Mouse (Mus musculus) hindbrain, embryonic 16.5 days (tissue): ENCODE data around the gene Agfg1. TPM values are rescaled to one million over a fixed set of nuclear protein-coding genes. Genes with fewer than 3 reads are reported as not detected.

Experiments used
- ATAC-seq: fragments of 200-750 bp; cut with Nextera tagmentation; 2 replicates; pipeline ENCODE4 v1.8.0; 2017; ENCODE audit warnings: moderate TSS enrichment, moderate library complexity
- H3K27ac ChIP-seq: fragments of 300-500 bp; sonication (generic); 2 replicates; pipeline ENCODE4 v1.5.1; 2014; ENCODE audit warnings: low read depth, mild to moderate bottlenecking, control low read depth, low read length, moderate library complexity
- H3K27me3 ChIP-seq: fragments of 300-500 bp; sonication (generic); replicated peaks from 2 replicates; pipeline ENCODE4 v1.6.1; 2014; ENCODE audit warnings: low read length; ENCODE audit not compliant: control insufficient read depth, insufficient read depth
- H3K36me3 ChIP-seq: fragments of 300-500 bp; sonication (generic); 2 replicates; pipeline ENCODE4 v1.6.1; 2014; ENCODE audit warnings: mild to moderate bottlenecking, low read length, moderate library complexity, mixed read lengths; ENCODE audit not compliant: control insufficient read depth, insufficient read depth
- H3K4me1 ChIP-seq: fragments of 300-500 bp; sonication (generic); 2 replicates; pipeline ENCODE4 v1.6.1; 2014; ENCODE audit warnings: low read depth, low read length; ENCODE audit not compliant: control insufficient read depth, insufficient read depth
- H3K4me2 ChIP-seq: fragments of 300-500 bp; sonication (generic); 2 replicates; pipeline ENCODE4 v1.6.1; 2014; ENCODE audit warnings: mild to moderate bottlenecking, low read length, control low read depth, moderate library complexity
- H3K4me3 ChIP-seq: fragments of 300-500 bp; sonication (generic); 2 replicates; pipeline ENCODE4 v1.5.1; 2014; ENCODE audit warnings: mild to moderate bottlenecking, low read length, control low read depth, moderate library complexity
- H3K9ac ChIP-seq: fragments of 300-500 bp; sonication (generic); 2 replicates; pipeline ENCODE4 v1.6.1; 2014; ENCODE audit warnings: low read depth, mild to moderate bottlenecking, control low read depth, low read length, moderate library complexity
- H3K9me3 ChIP-seq: fragments of 300-500 bp; sonication (generic); 2 replicates; pipeline ENCODE4 v1.6.1; 2014; ENCODE audit warnings: mild to moderate bottlenecking, low read length, moderate library complexity; ENCODE audit not compliant: control insufficient read depth
- WGBS: fragments of 180-500 bp; shearing (Covaris S2); extraction: QIAGEN DNeasy Blood & Tissue Kit; methylation state at CpG from one replicate; pipeline ENCODE4 v1.1.7; 2014; 5-methylcytosine and 5-hydroxymethylcytosine counted together
- polyA plus RNA-seq: library from polyadenylated mRNA; unstranded; fragments of >200 nt; fragmentation: Nextera tagmentation; extraction: Ambion mirVana; gene quantifications from 2 replicates; pipeline ENCODE4 v1.2.1, GENCODE M21; 2015

Gene Agfg1
- polyA plus RNA-seq, 1 experiment from 2014 or later, result 23.9 TPM

DNA sequence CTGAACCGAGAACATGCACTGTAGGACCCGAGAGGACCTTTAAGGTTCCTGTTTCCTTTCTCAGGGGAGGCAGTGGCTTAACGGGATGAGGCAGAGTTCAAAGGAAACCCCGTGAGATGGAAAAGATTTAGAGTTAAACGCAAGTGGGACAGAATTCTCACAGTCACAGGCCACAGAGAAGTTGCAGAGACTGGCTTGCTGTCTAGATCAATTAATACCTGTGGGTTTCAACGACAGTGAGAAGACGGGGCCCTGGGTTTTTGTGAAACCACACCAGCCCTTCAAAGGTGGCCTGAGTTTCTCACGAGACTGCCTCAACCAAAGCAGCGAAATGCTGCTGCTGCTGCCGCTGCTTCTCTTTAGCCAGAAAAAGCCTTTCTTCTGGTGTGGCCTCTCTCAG, 19.9 kb upstream of the Agfg1 start:
- WGBS, result 73% methylated on average over 10 of the region's 10 CpGs
- H3K36me3 ChIP-seq, result no peaks in the 10 kb centered on the region
- H3K4me2 ChIP-seq, result no peak overlapping the region
- H3K4me1 ChIP-seq, result no peaks in the 10 kb centered on the region
- no peaks in the 10 kb centered on the region for H3K9me3 ChIP-seq
- no peak overlapping the region for H3K9ac ChIP-seq
- no peak for ATAC-seq
- no peak overlapping the region for H3K27ac ChIP-seq
- no peaks in the 10 kb centered on the region for H3K27me3 ChIP-seq
- no peak overlapping the region for H3K4me3 ChIP-seq

GRCm38 (mm10) chr1:82820179-82820578, 19.1 kb upstream of the Agfg1 start:
- no peak for ATAC-seq
- no peaks in the 10 kb centered on the region for H3K27me3 ChIP-seq
- H3K27ac ChIP-seq, result no peak overlapping the region
- no peak overlapping the region for H3K9ac ChIP-seq
- no peak overlapping the region for H3K4me2 ChIP-seq
- WGBS, result 69% methylated on average over 15 of the region's 15 CpGs
- H3K9me3 ChIP-seq, result no peaks in the 10 kb centered on the region
- no peaks in the 10 kb centered on the region for H3K36me3 ChIP-seq
- no peak overlapping the region for H3K4me3 ChIP-seq
- H3K4me1 ChIP-seq, result no peaks in the 10 kb centered on the region

DNA sequence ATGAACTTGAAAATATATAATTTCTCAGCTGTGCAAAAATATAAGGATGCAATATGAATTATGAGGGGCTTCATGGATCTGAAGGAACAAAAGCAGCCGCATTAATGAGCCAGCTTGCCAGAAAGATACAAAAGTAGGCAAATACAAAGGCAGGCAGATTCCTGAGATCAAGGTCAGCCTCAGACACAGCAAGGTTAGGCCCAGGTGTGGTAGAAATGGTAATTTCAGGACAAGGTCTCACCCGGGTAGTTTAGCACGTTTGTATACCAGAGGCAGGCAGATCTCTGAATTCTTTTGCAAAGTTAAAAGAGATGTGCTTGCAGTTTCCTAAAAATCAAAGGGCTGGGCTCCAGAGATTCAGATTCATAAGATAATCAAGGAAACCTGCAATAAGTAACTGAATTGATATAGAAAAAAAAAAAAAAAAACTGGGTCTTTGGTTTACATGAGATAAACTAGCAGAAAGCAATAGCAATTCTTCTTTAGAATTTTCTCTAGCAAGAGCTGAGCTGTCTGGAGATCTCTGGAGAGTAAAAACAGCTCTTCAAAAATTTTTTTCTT, 18.6 kb upstream of the Agfg1 start:
- Histone ChIP-seq H3K36me3 (no peaks in the 10 kb centered on the region), H3K4me2 (no peak overlapping the region), H3K4me3 (no peak overlapping the region), H3K4me1 (no peaks in the 10 kb centered on the region), H3K9me3 (no peaks in the 10 kb centered on the region), H3K9ac (no peak overlapping the region), H3K27me3 (no peaks in the 10 kb centered on the region), H3K27ac (no peak overlapping the region)
- ATAC-seq, result no peak
- WGBS, result 75% methylated on average over 3 of the region's 3 CpGs

- H3K4me2 ChIP-seq, result no peak overlapping the region
- no peak for ATAC-seq
- no peak overlapping the region for H3K27ac ChIP-seq
- no peak overlapping the region for H3K4me3 ChIP-seq
- no peaks in the 10 kb centered on the region for H3K36me3 ChIP-seq
- H3K27me3 ChIP-seq, result no peaks in the 10 kb centered on the region
- H3K9me3 ChIP-seq, result no peaks in the 10 kb centered on the region
- H3K9ac ChIP-seq, result no peak overlapping the region
- WGBS, result 86% methylated on average over 3 of the region's 3 CpGs
- no peaks in the 10 kb centered on the region for H3K4me1 ChIP-seq
These were observed 17.4 kb upstream of the Agfg1 start for GRCm38 (mm10) chr1:82821846-82822245.

GRCm38 (mm10) chr1:82824147-82824546, 15.1 kb upstream of the Agfg1 start:
- Histone ChIP-seq H3K4me3 (no peak overlapping the region), H3K4me1 (no peaks in the 10 kb centered on the region), H3K36me3 (no peaks in the 10 kb centered on the region), H3K27me3 (no peaks in the 10 kb centered on the region), H3K9ac (no peak overlapping the region), H3K9me3 (no peaks in the 10 kb centered on the region), H3K27ac (no peak overlapping the region), H3K4me2 (no peak overlapping the region)
- 84% methylated on average over 6 of the region's 6 CpGs for WGBS
- ATAC-seq, result no peak

- Histone ChIP-seq H3K27me3 (no peaks in the 10 kb centered on the region), H3K4me1 (no peaks in the 10 kb centered on the region), H3K9ac (no peak overlapping the region), H3K4me2 (no peak overlapping the region), H3K9me3 (no peaks in the 10 kb centered on the region), H3K27ac (no peak overlapping the region), H3K36me3 (no peaks in the 10 kb centered on the region), H3K4me3 (no peak overlapping the region)
- WGBS, result 87% methylated on average over 2 of the region's 2 CpGs
- ATAC-seq, result no peak
These were observed 14.0 kb upstream of the Agfg1 start for GRCm38 (mm10) chr1:82825256-82825655.

DNA sequence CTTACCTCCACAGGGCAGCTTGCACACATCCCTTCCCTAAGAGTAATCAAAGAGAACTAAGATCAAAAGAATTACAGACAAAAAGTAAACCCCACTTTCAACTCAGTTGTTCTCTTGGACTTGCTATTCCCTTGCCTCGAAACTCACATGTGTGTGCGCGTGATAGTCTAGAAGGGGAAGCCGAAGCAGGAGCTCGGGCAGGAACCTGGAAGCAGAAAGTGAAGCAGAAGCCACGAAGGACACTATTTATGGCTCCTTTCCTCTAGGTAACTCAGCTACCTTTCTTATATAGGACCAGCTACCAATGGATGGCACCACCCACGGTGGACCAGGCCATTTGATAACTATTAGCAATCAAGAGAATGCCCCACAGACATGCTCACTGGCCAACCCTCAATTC, 13.5 kb upstream of the Agfg1 start:
- no peak for ATAC-seq
- WGBS, result 92% methylated on average over 7 of the region's 7 CpGs
- H3K36me3 ChIP-seq, result no peaks in the 10 kb centered on the region

GRCm38 (mm10) chr1:82826911-82827310, 12.4 kb upstream of the Agfg1 start:
- no peak overlapping the region for H3K4me3 ChIP-seq
- 42% methylated on average over 4 of the region's 5 CpGs for WGBS
- H3K9me3 ChIP-seq, result no peaks in the 10 kb centered on the region
- no peak for ATAC-seq
- H3K36me3 ChIP-seq, result no peaks in the 10 kb centered on the region
- H3K4me1 ChIP-seq, result no peaks in the 10 kb centered on the region
- H3K9ac ChIP-seq, result no peak overlapping the region
- H3K4me2 ChIP-seq, result no peak overlapping the region
- no peaks in the 10 kb centered on the region for H3K27me3 ChIP-seq
- no peak overlapping the region for H3K27ac ChIP-seq

More for the DNA sequence above, 13.5 kb upstream of the Agfg1 start:
- H3K4me2 ChIP-seq, result no peak overlapping the region
- no peaks in the 10 kb centered on the region for H3K27me3 ChIP-seq
- no peak overlapping the region for H3K9ac ChIP-seq
- H3K27ac ChIP-seq, result no peak overlapping the region
- no peaks in the 10 kb centered on the region for H3K4me1 ChIP-seq
- H3K4me3 ChIP-seq, result no peak overlapping the region
- H3K9me3 ChIP-seq, result no peaks in the 10 kb centered on the region

GRCm38 (mm10) chr1:82830771-82831170, 8.5 kb upstream of the Agfg1 start:
- WGBS, result 80% methylated on average over 1 of the region's 1 CpGs
- no peak overlapping the region for H3K4me3 ChIP-seq
- no peaks in the 10 kb centered on the region for H3K9me3 ChIP-seq
- no peak overlapping the region for H3K9ac ChIP-seq
- no peak overlapping the region for H3K4me2 ChIP-seq
- ATAC-seq, result no peak
- H3K27ac ChIP-seq, result no peak overlapping the region
- no peaks in the 10 kb centered on the region for H3K36me3 ChIP-seq
- H3K27me3 ChIP-seq, result no peaks in the 10 kb centered on the region
- H3K4me1 ChIP-seq, result no peaks in the 10 kb centered on the region
